Mouse (Mus musculus) CH12.LX (cell line): Measurements from ENCODE around the gene Dnaja3.

Experiments used
- CTCF ChIP-seq, 2 experiments: IDR thresholded peaks in 1 of 2; conservative IDR thresholded peaks in 1 of 2; 2 replicates each; pipeline ENCODE4 v1.5.1; 2011 to 2012; ENCODE audit warnings: low read depth in 2 of 2, low read length in 2 of 2, improper control_type of control experiment in 1 of 2, inconsistent platforms in 1 of 2, mild to moderate bottlenecking in 1 of 2, moderate library complexity in 1 of 2
- EP300 ChIP-seq: IDR thresholded peaks from 2 replicates; pipeline ENCODE4 v1.6.1; 2011; ENCODE audit warnings: low read length, improper control_type of control experiment

DNA sequence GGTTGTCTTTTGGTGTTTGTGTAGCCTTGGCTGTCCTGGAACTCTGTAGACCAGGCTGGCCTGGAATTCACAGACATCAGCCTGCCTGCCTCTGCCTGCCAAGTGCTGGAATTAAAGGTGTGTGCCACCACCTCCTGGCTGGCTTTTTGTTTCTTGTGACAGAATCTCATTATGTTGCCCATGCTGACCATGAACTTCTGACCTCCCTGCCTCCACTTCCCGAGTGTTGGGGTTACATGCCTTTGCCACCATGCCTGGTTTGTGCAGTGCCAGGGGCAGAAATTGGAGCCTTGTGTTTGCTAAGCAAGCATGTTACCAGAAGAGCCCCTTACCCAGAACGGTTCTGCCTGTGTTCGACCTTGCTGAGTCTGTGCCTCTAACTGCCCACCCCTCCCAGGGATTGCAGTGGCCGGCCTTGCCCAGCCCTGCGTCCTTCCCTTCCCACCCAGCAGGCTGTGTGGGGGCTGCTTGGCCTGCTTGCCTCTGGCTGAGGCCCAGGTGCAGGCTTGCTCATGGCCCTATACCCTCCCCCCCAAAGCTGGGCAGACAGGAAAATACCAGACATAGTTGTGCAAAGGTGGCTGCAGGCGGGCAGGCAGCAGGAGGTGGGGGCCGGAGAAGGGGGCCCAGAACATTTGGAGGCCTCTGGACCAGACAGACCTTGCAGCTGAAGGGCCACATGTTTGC is 36.9 kb upstream of the Dnaja3 start:
- TF ChIP-seq CTCF (conservative IDR thresholded peaks at IDR 0.05 in 1 of 2, IDR thresholded peaks at IDR 0.05 in 1 of 2; ENCODE audit: low read depth in 2 of 2, low read length in 2 of 2) (no peak), EP300 (no peak)
